Mouse (Mus musculus) adrenal gland, adult (tissue): ENCODE results near the gene Filip1.

Experiments used
- DNase-seq, 2 experiments: peaks; one replicate each; pipeline ENCODE4 v3.0.0; 2022 to 2023; ENCODE audit warnings: low spot score in 1 of 2; ENCODE audit not compliant: inconsistent age in 2 of 2

Gene Filip1

DNA sequence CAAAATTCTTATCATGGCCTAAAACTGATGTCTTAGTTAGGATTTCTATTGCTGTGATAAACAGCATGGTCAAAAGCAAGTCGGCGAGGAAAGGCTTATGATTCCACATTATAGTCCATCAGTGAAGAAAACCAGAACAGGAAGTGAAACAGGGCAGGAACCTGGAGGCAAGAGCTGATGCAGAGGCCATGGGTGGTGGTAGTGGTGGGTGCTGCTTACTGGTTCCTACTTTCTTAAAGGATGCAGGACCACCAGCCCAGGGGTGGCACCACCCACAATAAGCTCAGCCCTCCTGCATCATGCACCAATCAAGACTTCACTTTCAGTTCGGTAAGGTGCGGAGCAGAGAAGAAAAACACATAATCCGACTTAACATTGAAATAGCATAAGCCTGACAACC lies 61.3 kb downstream of the Filip1 start:
- no peak for DNase-seq

DNA sequence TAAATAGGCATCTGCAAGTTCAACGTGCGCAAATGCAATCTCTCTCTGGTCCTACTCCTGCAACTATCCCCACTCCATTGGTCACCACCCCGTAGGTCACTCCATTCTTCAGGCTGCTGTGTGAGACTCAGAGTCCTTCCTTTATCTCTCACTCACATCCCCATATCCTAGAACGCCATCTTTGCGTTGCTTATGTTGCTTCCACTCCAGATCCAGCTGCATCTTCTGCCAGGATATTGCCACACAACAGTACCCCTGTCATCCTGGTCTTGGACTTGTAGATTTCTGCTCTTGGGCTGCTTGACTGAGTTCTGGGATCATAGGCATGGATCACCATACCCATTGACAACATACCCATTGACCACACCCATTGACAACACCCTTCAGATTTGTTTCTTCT lies 62.0 kb downstream of the Filip1 start:
- DNase-seq = no peak

DNA sequence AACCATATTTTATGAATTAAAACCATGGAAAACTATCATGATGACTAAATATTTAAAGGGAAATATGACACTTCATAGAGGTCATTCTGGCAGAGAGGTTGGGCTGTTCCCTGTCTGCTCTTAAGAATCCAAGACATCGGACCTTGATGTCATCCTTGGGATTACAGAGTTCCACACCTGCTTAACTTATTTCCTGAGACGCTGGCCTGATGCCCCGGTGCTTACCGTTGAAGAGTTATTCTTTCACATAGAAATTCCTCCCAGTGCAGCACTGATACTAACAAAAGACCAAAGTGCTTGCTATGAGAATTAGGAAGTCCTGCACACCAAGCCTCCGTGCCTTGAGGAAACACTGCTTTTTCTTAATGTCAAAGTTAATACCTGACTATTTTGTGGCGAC lies 62.6 kb downstream of the Filip1 start:
- DNase-seq = no peak

DNA sequence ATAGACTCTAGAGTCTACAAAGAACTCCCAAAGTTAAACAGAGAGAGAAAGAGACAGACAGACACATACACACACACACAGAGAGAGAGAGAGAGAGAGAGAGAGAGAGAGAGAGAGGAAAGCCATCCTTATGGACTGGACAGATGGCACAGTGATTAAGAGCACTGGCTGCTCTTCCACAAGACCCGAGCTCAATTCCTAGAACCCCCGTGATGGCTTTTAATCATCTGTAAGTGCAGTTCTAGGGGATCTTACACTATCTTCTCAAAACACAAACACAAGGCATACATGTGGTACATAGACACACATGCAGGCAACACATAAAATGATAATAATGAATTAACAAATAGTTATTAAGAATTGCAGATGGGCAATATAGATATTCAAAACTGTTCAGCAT lies 64.3 kb downstream of the Filip1 start:
- no peak for DNase-seq

DNA sequence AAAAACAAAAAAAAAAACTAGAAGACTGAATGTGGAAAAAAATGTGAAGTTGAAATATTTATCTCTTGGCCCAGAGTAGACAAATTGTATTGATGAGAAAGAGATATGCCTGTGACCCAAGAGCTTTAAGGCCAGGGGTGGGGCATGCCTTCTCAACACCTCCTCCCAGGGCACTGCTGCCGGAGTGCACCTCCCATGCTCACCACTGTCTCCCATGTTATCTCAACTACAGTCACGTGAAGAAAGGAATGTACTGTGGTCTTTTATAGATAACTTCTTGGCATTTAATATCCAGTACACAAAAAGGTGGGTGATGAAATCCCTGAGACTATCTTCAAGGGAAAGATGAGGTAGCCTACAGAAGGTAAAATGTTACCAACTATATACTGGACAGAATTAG lies 64.7 kb downstream of the Filip1 start:
- DNase-seq = no peak

DNA sequence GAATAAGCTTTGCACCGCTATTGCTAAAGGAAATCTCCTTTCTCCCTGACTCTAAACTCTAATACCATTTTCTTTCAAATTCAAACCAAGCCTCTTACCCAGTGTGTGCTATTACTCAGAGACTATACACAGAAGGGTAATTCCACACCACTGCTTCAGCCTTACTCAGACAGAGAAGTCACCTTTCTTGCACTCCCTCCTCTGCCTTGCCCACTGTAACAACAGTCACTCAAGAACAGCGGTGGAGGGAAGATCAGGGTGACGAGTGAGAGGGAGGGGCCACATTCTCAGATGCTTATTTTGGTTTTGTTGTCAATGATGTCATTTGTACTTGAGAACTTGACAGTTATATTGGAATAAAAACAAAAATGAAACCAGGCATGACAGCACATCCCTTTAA lies 65.2 kb downstream of the Filip1 start:
- no peak for DNase-seq

DNA sequence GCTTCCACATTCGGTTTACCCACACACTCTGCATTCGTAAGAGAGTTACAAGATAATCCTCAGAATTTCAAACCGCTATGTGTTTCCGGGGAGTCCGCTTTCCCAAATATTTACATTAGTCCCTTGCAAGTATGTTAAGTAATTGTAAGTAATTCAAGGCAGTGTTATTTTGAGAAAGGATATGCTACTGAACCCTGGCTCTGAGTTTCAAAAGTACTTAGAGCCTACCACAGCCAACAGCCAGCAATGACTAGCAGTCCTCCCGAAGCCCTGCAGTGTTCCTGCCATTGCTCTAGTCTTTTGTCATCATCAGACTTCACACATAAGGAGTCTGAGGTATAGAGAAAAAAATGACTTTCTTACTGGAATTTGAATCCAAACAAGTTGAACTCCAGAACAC lies 67.8 kb downstream of the Filip1 start:
- DNase-seq = no peak

DNA sequence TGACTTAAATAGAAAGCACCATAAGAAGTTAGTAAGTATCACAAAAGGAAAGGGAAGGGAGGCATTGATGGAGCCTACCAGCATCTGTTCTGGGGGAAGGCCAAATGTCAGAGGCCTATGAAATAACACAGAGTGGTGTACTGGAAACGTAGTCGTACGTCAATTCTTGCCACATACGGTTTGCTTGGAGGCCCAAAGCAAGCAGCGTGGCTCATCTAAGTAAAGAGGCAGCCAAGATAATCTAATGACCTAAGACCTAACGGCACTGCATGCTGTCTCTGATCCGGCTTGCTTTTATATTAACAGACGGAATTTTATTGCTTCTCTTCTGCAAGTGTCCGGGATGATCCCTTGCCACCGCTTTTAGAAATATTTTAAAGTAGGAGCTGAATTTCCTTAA lies 68.7 kb downstream of the Filip1 start:
- DNase-seq = no peak

DNA sequence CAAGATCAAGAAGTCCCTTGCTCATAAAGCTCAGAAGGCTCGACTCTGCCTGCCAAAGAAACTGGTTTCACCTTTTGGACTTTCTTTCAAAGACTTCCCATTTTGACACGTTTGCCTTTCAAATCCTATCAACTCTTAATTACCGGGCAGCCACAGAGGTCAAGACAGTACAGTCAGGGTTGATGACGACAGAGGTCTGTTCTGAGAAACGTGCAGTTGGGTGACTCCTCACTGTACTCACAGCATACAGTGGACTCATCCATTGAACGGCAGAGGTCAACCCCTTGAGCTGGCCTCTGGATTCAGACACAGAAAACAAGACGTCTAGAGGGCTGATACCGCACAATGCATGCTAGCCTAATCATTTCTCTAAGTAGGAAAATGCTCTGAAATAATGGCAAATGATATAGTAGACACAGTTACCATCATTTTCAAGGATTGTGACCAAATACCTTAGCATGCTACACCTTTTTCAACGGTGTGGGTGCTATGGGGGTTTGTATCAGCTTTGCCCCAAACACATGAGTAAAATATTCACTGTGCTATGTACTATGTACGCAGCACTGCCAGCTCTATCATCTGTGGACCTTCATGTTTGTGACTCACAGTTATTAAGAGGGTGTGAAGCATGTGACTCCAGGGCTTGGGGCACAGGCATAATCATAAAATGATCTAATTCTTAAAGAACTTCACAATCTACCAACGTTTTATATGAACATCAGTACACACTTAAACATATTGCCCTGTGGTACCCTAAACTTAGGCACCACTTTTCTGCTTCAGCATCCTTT lies 74.0 kb downstream of the Filip1 start:
- peak in 1 of 2 experiments; percentile 83 for DNase-seq

DNA sequence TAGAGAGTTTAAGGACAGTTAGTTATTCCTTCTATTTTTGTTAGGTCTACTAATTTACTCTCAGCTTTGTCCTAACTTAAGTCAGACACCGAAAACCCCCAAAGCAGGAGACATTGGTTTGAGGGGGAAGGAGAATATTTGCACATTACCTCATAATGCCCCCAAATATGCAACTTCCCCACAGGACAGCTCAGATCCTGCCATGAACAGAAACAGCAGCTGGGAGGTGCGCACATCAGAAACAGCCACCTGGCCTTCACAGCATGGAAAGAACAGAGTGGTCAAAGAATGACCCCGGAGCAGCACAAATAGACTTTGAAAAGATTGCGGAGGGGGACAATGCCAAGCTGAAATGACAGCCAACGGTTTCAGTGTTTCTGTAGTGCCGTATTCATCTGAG lies 75.1 kb downstream of the Filip1 start:
- peak in 1 of 2 experiments; percentile 69 for DNase-seq

DNA sequence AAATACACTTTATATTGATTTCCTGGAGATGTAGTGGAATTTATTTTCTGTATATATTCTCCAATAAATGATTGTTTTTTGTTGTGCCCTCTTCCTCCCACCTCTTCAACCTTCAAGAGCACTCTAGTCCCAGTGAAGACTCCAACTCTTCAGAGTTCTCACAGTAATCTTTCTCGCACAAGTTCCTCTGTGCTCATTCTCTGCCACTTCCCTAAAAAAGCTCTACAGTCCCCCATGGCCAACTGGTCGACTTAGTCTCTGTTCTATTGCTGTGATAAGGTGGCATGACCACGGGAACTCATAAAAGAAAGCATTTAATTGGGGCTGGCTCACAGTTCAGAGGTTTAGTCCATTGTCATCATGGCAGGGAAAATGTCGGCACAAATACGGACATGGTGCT lies 80.1 kb downstream of the Filip1 start:
- DNase-seq = no peak

DNA sequence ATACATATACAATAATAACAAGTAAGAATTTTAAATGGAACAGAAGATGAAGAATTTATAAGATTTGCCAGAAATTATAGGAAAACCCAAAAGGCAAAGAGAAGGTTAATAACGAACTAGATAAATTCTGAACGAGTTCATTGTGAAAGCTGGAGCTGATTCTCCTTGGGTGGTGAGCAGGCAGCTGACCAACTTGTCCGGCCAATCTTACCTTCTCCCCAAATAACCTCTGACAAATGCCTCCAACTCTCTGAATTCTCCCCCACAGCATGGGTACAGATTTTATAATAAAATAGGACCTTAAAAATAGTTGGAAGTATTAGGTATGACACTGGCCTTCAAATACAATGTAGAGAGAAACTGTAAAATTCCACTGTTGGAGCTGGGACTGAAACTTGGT lies 84.6 kb downstream of the Filip1 start:
- peak in 1 of 2 experiments; percentile 71 for DNase-seq

DNA sequence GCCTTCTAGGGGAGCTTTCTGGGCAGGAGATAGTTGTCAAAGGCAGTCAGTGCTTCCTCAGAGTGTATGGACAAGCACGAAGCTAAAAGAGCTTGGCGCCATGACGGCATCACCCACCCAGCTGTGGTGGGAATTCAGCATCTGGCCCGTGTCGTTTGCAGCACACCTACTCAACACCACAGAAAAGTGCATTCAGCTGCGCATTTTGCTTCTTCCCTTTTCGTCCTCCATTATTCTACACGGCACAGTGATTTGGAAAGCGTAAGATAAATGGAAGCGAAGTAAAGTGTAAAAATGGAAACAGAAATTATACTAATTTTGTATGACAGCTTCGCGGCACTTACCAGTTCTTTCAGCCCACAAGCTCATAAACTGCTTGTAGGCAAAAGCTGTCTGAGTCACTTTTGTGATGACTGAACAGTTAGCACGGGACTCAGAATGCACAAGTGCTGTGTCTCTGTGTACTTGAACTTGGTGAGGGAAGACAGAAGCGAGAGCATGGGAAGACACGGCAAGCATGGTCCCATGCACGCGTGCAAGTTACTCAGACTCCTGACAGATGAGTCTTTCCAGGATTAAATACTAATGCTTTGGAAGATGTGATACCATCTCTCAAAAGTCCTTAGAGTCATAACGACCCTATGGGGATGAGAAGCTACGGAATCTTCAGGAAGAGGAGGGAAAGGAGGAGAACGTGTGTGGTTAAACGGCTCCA lies 85.3 kb downstream of the Filip1 start:
- DNase-seq = peak in 1 of 2 experiments; percentile 56

DNA sequence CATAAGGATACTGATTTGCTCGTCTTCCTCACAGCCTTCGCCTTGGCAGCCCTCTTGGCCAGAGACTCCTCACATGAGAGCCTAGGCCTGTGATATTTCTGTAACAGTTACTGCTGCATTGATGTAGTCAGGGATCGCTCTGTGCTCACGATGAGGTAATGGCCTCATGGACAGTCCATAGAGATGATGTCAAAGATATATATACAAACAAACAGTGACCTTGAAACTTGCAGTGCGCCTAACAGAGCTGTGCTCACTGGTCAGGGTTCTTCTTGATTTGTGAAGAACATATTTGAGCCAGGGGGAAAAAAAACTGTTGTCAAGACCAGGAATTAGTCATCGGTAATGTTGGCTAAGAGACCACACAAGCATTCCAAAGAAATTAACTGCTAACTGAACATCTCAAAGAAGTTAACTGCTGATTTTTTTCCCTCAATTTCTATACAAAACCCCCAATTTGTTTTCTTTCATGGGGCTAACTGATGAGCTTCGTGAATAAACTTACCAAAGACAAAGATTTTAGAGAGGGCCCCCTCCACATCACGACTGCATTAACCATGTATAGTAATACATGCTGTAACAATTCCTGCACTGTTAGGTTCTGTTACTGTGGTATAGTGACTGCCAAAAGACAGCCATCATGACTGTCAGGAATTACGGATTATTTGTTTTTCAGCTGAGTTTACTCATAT lies 86.0 kb downstream of the Filip1 start:
- DNase-seq = peak; percentile 57 to 81

DNA sequence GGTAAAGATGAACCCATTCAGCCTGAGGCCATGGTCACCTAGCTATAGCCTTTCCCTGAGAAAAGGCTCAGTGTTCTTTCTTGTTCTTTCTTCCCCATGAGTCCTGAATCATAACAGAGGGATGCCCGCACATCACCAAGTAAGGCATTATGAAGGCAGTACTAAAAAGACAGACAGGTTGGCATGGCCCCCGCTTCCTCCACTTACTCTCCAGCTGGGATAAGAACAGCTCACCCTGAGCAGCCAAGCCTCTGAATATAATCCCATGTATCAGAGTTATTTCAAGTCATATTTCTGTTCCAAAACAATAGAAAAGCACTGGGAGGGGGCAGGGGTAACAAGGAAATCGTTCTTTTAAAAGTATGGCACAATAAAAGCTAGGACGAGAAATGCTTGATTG lies 86.7 kb downstream of the Filip1 start:
- DNase-seq = peak in 1 of 2 experiments; percentile 55

DNA sequence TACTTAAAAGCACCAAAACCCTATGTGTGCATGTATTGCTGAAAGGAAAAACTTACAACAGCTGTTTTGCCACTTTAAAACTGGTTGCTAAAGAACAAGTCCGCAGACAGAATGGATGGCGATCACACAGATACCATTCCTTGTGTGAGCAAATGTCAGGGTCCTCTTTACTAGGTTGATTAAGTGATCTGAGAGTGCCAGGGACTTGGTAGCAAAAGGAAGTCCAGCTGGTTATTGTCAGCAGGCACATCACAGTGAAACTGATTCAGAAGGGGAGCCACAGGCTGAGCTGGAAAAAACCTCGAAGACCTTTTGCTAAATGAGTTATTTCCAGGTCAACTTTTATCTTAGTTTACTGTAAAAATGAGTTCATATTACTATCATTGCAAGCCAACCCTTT lies 89.4 kb downstream of the Filip1 start:
- peak in 1 of 2 experiments; percentile 76 for DNase-seq

DNA sequence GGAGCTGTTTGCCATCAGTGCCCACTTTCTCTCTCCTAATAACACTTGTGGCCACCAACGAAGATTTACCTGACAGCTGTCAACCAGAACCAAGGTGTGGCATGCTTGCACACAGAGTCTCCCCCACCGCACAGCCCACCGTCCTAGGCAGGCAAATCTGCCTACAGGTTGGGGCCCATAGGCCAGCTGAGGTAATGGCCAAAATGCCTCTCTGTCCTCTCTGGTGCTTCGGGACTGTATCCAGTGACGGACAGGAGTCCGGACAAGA lies 90.2 kb downstream of the Filip1 start:
- no peak for DNase-seq

DNA sequence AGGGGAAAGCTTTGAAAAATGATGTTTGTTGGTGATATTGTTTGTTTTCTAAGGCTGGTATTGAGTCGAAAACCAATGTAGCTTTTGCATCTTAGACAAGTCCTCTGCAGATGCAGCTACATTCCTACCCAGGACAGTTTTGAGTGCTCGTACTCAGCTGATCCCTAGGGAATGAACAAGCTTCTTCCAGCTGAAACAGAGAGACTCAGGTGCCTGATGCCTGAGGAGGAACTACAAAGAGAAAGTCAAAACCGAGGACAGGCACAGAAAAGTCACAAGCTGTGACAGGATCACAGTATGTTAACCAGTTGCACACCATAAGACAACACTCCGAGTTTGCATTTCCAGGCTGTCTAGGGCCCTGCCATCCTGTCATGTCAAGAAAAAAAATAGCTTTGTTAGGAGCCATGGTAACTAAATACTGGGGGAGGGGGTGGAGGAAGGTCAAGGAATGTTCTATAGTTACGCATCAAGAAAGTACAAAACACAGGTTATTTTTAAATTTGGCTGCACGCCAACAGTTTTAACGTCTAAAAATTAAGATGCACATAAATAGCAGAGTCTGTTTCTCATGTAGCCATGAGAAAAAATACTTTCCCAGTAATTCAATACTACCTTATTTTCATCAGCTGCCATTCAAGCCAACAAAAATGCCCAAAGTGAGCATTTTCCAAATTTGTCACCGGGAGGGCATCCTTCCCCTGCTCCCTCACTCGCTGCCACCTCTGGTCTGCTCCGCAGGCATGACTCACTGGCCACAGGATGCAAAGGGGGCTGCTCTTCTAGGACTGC lies 90.8 kb downstream of the Filip1 start:
- peak in 1 of 2 experiments; percentile 67 for DNase-seq

DNA sequence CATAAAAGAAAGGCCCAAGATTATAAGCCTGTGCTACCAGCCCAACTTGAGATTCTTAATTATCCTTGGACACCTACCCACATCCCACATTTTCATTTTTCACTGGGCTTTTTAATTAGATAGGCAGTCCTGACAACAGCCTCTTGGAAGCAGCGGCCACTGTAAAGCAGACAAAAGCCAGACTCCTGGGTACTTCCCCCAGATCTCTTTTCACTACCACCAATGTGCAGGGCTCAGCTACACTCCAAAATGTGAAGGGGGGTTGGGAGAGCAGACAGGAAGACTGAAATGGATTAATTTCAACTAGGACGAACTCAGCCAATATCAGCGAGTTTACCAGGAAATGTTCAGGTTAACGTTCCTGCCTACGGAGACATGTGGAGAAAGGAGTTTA lies 92.1 kb downstream of the Filip1 start:
- DNase-seq = no peak

DNA sequence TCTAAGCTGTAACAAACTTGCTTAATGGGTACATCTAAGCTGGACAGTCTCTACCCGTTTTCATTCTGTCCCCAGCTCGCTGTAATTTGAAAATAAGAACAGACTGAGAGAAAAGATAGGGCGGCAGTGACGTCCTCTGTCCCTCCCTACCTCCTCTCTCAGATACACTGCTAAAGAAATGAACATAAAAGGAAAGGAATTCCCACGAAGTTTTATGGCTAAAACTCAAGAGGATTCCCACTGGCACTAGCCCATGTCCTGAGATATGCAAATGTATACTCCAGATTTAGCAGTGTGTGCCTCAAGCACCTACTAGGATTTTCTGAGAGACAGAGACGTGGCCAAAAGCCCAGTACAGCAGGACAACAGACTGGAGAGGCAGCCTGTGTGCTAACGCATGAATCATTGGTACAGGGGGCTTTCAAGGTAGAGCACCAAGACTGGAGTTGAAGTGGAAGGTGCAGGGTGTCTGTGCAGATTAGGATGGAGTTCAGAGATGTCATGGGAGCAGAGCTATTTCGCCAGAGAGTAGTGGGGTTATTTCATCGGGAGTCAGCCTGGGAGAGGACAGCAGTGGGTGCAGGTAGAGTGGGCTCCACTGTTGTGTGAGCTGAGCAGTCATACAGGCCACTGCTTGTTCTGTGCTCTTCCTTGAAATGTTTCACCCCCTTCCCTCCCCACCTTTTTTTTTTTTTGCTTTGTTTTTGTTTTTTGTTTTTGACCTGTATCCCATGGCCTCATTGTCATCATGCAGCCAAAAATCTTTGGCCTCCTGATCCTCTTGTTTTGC lies 92.7 kb downstream of the Filip1 start:
- DNase-seq = peak in 1 of 2 experiments; percentile 67

DNA sequence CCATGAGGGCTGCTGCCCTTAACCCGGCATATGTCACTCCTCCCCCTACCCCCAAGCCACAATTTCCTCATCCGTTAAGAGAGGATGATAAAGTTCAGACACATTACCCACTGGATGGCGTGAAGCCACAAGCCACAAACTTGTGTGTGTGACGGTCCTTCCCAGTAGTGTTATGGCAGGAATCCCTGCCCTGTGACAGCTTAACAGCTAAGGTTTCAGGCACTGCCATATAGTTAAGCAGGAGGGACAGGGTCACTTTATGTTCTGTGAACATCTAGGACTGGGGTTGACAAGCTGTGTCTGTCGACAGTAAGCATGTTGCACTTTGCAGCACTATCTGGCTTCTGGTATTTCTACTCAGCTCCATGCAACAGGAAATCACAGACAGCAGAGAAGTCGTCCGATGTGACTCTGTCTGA lies 93.3 kb downstream of the Filip1 start:
- DNase-seq = peak in 1 of 2 experiments; percentile 54
